Mouse (Mus musculus) left cerebral cortex, postnatal 36 days (tissue): Measurements from ENCODE around the gene Arhgef40. TPM values are rescaled to one million over a fixed set of nuclear protein-coding genes. Genes with fewer than 3 reads are reported as not detected.

Source experiments
- DNase-seq, 2 experiments: peaks; one replicate each; pipeline ENCODE4 v3.0.0; 2021 to 2022; ENCODE audit warnings: low spot score in 2 of 2, mixed read lengths in 1 of 2
- intact Hi-C: fragments of 180-260 bp; cut with DNase I; formaldehyde crosslinking; loops from one replicate; pipeline ENCODE4 v1.15.1; 2025
- total RNA-seq, 2 experiments: library from RNA; stranded (reverse); gene quantifications; 2 replicates each; pipeline ENCODE4 v1.2.3; 2021

The Arhgef40 gene
- total RNA-seq = 10 to 100 TPM; 24.9 to 31.6 TPM

DNA sequence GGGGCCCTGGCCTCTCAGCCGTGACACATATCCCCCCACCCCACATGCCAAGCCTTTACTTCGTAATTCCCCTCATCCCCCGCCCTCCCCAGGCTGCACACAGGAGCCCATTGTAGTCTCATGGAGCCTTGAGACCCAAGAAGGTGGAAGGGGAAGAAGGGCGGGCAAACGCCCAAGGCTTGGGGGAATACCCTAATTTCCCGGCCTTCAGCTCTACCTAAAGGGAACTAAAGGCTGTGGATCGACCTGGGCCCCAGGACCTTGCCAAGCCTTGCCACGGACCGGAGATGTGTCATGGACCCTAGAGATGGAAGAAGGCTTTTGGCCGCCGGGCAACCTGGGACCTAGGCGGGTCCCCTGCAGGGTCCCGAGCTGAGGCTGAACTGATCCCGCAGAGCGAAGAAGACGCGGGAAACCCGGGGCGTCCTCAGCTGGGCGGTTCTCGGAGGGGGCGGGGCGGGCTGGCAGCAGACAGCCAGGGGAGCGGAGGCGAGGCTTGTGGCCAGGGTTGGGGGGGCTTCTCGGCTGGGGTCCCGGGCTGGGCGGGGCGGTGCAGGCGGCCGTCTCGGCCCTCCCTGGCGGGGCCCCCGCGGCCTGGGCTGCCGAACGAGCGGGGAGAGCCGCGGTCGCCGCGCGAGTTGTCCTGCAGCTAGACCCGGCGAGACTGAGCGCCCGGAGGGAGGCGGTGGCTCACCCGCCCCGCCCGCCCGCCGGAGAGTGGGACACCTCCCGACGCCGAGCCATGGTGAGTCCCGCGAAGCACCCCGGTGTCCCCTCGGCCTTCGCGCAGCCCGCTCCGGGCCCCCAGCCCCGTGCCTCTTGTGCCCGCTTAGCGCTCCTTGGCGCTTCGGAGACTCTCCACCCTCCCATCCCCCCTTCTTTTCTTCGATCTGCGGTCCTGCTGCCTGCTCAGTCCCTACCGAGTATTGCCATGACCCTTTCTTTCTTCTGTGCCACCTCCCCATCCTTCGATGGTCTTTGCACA lies at the start of gene Arhgef40:
Gene Arhgef40 (plus strand): TSS at position 473 of the 985 bp plus-strand sequence.
- DNase-seq = peak; percentile 51 to 68
- intact Hi-C loops = loop anchor here (2.0 to 5.0 kb wide), 2 partner anchors 52 to 82 kb away; no protein-coding TSS in a partner anchor

DNA sequence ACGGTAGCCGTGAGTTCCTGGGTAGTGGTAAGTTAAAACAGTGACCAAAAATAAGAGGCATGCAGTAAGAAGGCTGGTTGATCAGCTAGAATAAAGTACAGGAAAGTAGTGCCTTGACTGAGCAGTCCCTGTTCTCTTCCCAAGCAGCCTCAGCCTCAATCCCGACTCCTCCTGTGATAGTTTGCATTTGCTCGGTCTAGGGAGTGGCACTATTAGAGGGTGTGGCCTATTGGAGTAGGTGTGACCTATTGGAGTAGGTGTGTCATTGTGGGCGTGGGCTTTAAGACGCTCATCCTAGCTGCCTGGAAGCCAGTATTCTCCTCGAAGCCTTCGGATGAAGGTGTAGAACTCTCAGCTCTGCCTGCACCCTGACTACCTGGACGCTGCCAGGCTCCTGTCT lies 45.5 kb upstream of the Arhgef40 start:
- DNase-seq = no peak
- intact Hi-C loops = no loop called here

DNA sequence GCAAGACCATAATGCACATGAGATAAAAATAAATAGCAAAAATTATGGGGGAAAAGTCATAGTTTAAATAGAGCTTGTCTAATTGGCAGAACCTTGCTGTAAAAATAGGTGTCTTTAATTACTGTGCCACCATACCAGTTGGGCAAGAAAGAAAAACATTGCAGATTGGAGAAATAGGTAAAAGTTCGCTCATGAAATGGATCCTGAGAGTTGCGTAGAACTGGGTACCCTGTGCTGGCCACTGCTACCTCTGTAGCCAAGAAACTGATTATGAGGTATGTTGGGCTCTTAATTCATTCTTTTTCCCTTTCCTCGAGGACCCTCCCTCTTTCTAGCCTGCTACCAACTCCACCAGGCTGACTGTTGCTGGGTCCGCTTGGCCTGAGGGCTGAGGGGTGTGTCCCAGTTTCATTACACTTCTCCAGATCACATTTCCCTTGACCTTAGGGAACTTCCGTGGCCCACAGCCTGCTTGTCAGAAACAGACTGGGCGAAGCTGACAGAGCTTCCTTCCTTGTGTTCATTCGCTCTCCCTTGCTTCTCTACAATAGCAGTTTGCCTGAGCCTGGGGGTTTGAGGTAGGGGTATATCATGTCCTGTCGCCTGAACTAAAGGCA lies 43.5 kb upstream of the Arhgef40 start:
- intact Hi-C loops = no loop called here
- DNase-seq = no peak

DNA sequence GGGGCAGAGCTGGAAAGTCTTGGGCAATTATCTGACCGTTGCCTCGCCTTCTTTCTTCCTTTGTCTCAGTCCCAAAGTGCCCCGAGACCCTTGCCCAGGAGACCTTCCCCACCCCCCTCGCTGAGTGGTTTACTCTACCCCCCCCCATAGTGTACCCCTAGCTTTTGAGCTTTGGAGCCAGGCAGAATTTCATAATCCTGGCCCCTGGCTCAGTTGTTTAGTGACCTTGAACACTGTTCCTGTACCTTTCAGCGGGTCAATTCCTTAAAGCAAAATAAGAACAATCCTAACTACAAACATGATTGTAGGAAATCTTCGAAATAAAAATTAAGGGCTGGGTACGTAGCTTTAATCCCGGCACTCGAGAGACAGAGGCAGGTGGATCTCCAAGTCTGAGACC lies 42.9 kb upstream of the Arhgef40 start:
- no peak for DNase-seq
- intact Hi-C loops = no loop called here

DNA sequence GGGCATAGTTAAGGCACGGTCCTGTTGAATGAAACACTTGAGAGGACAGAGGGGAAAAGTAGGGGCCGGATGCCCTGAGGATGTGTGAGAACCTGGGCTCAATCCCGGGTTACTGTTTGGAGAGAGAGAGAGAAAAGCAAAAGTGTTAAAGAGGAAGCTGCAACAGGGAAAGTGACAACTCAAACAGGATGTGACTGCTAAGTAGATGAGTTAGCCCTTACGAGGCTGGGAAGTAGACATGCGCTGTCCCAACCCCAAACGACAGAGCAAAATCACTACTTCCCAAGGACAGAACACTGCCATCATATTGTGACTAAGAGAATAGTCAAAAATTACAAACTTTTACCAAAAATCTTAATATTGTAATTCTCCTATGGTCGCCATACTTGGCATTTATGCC lies 42.3 kb upstream of the Arhgef40 start:
- intact Hi-C loops = no loop called here

DNA sequence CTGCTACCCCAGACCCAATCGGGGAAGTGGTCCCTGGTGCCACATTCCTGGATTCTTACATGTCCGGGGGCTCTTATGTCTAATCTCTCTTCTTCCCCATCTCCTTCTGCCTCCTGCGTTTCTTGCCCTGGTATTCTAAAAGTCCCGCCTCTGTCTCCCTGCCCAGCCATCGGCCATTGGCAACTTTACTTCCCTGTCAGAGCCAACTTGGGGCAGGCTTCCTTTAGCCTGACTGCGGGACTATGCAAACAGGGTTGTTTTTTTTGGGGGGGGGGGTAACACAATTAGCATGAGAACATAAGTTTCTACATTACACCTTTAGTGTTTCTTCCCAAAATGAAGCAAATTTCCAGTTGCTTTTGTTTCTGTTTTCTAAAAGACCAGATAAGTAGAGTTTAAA lies 41.2 kb upstream of the Arhgef40 start:
- DNase-seq = no peak
- intact Hi-C loops = no loop called here

More for the DNA sequence above, 42.3 kb upstream of the Arhgef40 start:
- no peak for DNase-seq

DNA sequence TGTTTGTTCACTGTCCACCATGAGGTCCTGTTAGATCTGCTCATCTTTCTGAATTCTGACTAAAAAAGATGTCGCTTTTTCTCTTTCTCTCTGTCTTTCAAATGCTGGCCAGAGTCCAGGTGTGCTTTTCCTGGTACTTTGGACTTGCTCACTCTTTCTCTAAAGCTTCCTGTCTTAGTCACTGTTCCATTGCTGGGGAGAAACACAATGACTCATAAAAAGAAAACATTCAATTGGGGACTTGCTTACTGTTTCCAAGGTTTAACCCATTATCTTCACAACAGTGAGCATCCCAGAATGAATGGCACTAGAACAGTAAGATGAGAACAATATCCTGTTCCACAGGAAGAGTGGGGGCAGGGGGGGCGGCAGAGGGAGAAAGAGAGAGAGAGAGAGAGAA lies 24.2 kb upstream of the Arhgef40 start:
- intact Hi-C loops = no loop called here

DNA sequence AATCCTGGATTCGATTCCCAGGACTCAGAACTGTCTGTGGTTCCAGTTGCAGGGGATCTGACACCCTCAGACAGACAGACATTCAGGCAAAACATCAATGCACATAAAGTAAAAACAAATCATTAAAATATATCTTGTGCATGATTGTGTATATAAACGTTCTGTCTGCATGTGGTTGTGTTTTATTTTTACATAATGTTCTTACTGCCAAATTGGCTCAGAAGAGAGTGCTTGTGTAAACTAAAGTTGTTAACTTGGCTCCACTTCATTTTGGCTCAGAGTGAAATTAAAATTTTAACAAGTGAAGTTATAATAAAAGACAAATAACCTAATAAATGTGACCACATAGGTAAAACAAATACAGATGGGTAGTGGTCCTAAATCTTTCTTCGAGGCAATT lies 17.1 kb upstream of the Arhgef40 start:
- intact Hi-C loops = no loop called here
- DNase-seq = no peak

More for the DNA sequence above, 24.2 kb upstream of the Arhgef40 start:
- DNase-seq = no peak

DNA sequence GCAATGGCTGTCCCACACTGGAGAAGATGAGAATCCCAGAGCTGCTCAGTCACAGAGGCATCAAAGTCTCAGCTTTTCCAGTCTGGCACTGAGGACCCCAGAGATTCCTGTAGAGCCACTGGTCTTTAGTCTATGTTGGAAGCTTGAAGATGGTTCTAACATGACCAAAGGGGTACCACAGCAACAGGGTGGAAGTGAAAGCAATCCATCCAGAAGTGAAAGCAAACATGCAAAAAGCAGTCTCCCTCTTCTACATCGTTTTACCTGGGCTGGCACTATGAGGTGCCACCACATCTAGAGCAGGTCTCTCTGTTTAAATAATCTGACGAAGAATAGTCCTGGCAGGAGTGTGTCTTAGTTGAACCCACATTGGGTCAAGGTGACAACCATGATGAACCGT lies 5.3 kb upstream of the Arhgef40 start:
- DNase-seq = no peak
- intact Hi-C loops = no loop called here

DNA sequence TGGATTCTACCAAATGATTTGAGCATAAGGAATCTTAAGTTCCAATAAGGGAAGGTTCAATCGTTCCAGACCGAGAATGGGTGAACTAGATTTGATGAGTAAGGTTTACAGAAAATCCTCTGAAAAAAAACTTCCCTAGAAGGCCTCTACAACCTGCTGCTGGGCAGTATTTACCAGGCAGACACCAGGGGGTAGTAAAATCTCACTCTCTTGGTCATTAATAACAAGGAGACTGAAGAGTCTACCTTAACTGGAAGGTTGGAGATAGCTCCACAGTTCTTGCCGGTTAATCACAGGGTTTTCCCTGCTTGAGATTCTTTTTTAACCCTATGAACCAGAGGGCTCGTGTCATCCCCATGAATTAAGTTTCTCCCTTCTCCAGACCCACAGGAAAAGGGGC lies 1.3 kb upstream of the Arhgef40 start:
- intact Hi-C loops = no loop called here
- DNase-seq = no peak

DNA sequence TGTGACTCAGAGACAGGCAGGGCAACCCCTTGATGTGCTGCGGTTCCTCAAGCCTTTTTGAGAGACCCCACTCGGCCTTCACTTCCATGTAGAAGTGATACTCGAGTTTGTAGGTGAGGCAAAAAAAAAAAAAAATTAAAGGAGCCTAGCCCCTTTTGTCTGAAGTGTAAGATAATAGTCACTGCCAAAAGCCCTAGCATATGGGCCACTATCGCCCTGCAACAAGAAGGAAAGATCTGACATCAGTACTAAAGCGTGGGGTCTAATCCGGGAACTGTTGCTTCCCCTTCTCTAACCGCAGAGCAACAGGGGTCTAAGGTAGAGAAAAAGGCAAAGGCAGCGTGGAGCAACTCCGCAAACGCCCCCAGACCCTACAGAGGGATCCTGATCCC lies 668 bp upstream of the Arhgef40 start:
- intact Hi-C loops = loop anchor here (2.0 kb wide), 1 partner anchor 81 kb away; no protein-coding TSS in a partner anchor
- DNase-seq = no peak

DNA sequence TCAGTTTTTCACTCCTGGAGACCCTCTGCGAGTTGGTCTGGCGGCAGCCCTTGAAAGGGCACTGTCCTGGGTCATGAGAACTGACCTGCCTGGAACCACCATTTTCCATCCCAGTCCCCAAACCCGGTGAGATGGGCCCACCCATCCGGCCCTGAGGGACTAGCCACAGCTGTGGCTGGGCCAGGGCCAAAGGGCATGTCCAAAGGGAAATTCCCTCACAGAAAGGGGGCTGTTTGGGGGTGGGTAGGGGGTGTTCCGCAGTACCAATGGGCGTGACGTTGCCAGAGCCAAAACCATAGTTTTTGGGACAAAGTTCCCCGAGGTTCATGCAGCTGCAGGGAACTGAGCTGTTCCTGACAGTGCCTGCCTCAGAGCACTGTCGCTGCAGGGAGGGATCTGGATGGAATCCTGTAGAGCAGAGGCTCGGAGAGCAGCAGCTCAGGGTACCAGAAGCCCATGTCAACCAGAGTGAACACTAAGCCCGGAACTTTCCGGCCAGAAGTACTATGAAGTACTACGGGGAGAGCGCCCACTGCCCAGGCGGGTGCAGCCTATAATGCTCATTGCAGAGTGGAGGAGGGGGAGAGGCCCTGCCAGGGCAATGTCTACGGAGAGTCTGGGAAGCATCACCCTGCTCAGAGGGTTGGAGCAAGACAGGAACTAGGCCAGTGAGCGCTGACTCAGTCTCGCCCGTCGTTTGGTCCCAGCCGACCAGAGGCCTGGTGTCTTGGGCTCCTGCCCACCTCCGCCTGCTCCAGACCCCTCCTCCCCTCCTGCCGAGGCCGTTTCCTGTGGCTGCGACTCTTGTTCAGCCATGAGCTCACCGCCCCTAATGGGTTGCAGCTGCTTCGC lies 1.0 kb downstream of the Arhgef40 start:
- intact Hi-C loops = loop anchor here (2.0 to 5.0 kb wide), 2 partner anchors 53 to 83 kb away; no protein-coding TSS in a partner anchor
- peak in 1 of 2 experiments; percentile 58 for DNase-seq

DNA sequence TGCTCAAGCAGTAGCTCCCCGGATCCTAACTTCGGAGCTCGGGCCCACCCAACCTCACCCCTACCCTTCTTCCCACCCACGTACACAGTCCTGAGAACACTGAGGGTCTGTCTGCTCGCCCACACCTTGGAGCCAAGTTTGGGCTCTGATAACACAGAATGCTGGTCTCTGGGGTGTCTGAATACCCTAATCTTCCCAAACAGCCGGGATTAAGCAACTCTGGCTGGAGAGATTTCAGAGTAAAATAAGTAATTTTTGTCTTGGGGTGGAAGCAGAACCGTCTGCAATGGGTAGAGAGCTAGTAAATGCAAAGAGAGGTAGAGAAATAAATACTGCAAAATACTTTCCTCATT lies 1.6 kb downstream of the Arhgef40 start:
- intact Hi-C loops = loop anchor here (5.0 kb wide), 1 partner anchor 54 kb away; no protein-coding TSS in a partner anchor
- no peak for DNase-seq

DNA sequence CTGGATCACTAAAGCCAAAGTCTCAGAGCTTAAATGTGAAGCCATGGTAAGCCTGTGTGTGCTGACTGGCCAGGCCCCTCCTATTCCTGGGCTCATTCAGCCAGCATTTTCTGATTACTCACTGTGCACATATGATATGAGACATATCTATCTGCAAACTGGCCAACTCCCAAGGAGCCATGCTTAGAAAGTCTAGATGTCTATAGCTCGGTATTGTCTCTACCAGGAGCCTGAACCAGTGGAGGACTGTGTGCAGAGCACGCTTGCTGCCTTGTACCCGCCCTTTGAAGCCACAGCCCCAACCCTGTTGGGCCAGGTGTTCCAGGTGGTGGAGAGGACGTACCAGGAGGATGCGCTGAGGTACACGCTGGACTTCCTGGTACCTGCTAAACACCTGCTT lies 2.7 kb downstream of the Arhgef40 start:
- no peak for DNase-seq
- intact Hi-C loops = loop anchor here (5.0 kb wide), 1 partner anchor 55 kb away; no protein-coding TSS in a partner anchor

DNA sequence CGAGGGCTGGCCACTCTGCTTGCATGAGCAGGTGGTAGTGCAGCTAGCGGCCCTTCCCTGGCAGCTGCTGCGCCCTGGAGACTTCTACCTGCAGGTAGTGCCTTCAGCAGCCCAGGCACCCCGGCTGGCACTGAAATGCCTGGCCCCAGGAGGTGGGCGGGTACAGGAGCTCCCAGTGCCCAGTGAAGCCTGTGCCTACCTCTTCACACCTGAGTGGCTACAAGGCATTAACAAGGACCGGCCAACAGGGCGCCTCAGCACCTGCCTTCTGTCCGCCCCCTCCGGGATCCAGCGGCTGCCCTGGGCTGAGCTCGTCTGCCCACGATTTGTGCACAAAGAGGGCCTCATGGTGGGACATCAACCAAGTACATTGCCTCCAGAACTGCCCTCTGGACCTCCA lies 4.2 kb downstream of the Arhgef40 start:
- intact Hi-C loops = loop anchor here (5.0 kb wide), 1 partner anchor 56 kb away; no protein-coding TSS in a partner anchor
- DNase-seq = no peak

DNA sequence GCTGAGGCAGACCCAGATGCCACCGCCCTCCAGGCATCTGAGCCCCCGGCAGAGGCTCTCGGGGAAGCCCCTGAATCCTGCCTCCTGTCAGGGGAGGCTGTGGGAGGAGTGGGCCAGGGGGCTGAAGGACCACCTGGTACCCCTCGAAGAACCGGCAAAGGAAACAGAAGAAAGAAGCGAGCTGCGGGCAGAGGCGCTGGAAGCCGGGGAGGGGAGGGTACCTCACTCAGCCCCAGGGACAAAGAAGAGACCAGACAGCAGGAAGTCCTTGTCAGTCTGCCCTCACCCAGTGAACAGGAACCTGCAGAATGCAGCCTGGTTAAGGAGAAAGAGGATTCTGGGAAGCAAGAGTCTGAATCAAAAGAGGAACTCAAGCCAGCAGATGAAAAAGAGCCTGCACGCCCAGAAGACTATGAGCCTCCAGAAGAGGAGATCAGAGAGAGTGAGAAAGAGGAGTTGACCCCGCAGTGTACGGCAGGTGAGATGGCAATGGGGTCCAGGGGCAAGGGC lies 5.0 kb downstream of the Arhgef40 start:
- DNase-seq = no peak
- intact Hi-C loops = loop anchor here (5.0 kb wide), 1 partner anchor 57 kb away; no protein-coding TSS in a partner anchor

DNA sequence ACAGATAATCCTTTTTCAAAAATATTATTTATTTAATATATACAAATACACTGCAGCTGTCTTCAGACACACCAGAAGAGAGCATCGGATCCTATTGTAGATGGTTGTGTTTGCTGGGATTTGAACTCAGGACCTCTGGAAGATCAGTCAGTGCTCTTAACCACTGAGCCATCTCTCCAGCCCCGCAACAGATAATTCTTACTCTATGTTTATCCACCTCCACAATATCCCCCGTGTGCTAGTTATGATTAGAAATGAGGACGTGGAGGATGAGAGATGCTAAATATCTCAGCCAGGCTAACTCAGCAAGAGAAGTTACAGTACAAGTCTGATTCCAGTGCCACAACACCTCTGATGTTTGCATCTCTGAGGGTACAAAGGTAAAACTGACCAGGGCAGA lies 9.9 kb downstream of the Arhgef40 start:
- intact Hi-C loops = no loop called here
- no peak for DNase-seq

DNA sequence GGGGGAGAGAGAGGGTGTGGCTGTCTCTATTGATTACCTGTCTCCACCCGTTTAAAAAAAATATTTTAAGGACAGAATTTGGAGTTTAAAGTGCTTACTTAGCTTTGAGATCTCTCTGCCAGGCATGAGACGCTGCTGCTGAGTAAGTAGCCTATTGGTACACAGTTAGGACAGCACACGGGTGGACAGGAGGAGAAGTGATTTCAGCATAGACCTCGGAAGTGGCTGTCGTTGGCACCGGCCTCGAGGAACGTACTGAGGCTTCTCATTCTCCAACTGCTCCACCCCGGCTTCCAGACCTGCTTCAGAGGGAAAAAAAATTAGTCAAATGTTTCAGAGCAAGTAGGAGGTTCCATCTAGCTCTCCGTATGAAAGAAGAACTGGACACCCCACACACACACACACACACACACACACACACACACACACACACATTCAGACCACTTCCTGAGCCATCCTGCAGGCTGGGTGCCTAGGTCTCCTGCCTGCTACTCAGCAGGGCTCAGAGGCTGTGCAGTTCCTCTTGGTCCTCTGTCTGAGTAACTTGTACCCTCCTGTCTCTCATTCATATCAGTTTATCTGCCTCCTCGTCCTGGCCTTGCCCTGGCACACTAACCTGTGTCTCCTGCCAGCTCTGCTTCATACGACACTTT lies 10.8 kb downstream of the Arhgef40 start:
- no peak for DNase-seq
- intact Hi-C loops = no loop called here

DNA sequence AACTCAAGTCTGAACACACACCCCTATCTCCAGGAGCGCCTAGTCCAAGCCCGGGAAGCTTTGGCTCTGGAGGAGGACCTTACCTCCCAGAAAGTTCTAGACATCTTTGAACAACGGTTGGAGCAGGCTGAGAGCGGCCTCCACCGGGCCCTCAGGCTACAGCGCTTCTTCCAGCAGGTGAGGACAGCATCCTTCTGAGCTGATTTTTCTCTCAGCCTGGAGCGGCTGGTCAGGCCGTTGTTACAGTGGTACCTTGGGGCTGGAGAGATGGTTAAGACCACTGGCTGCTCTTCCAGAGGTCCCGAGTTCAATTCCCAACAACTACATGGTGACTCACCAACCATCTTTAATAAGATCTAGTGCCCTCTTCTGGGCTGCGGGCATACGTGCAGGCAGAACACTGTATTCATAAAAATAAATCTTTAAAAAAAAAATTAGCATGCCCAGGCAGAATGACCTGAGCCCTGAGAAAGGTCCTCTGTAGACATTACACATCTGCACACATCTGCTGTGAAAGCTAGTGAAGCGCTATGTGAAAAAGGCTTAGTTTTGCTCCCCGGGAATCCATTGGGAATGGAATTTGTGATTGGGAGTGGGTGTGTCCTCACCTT lies 11.8 kb downstream of the Arhgef40 start:
- DNase-seq = no peak
- intact Hi-C loops = no loop called here
